Mouse (Mus musculus): ENCODE data around the gene Folr1. TPM values are rescaled to one million over a fixed set of nuclear protein-coding genes. Genes with fewer than 3 reads are reported as not detected.

Gene Folr1
- not detected for total RNA-seq (2023)

GRCm38 (mm10) chr7:101870629-101871028, at the start of gene Folr1:
Gene Folr1, minus strand, starts transcription at chr7:101870788.

GRCm38 (mm10) chr7:101906287-101906681, 35.7 kb upstream of the Folr1 start, which contains the start of gene Tomt:
Gene Tomt, minus strand, starts transcription at chr7:101906359.

GRCm38 (mm10) chr7:101905561-101906286, 35.1 kb upstream of the Folr1 start, which contains the start of gene Lamtor1:
Gene Lamtor1, plus strand, starts transcription at chr7:101905904.

GRCm38 (mm10) chr7:101863415-101863814, 7.2 kb downstream of the Folr1 start, which contains the start of gene Anapc15:
Gene Anapc15, plus strand, starts transcription at chr7:101863715.

GRCm38 (mm10) chr7:101857094-101857493, 13.5 kb downstream of the Folr1 start, which contains the start of gene Folr2:
Gene Folr2, minus strand, starts transcription at chr7:101857194.

GRCm38 (mm10) chr7:101837606-101838471, 32.7 kb downstream of the Folr1 start, which contains the start of gene Inppl1:
Gene Inppl1, minus strand, starts transcription at chr7:101838229.

GRCm38 (mm10) chr7:101817861-101818401, 52.7 kb downstream of the Folr1 start, which contains the start of gene Phox2a:
Gene Phox2a, plus strand, starts transcription at chr7:101818313.

Other genes starting within 250 kb of the Folr1 start
- 21.1 TPM for gene Clpb, start 207.2 kb downstream of the Folr1 start, total RNA-seq (2023)
- gene Phox2a, start 52.5 kb downstream of the Folr1 start, total RNA-seq (2023): not detected
- gene Inppl1, start 32.6 kb downstream of the Folr1 start, total RNA-seq (2023): 20.5 TPM
- gene Folr2, start 13.6 kb downstream of the Folr1 start, total RNA-seq (2023): not detected
- gene Anapc15, start 7.1 kb downstream of the Folr1 start, total RNA-seq (2023): 38.9 TPM
- 57.3 TPM for gene Lamtor1, start 35.1 kb upstream of the Folr1 start, total RNA-seq (2023)
- 0.44 TPM for gene Tomt, start 35.6 kb upstream of the Folr1 start, total RNA-seq (2023)
- 2.6 TPM for gene Lrrc51, start 63.1 kb upstream of the Folr1 start, total RNA-seq (2023)
- 348 TPM for gene Numa1, start 63.3 kb upstream of the Folr1 start, total RNA-seq (2023)
- gene Il18bp, start 147.9 kb upstream of the Folr1 start, total RNA-seq (2023): 13.0 TPM
- gene Rnf121, start 194.7 kb upstream of the Folr1 start, total RNA-seq (2023): 34.6 TPM
- gene Xndc1, start 194.7 kb upstream of the Folr1 start, total RNA-seq (2023): 40.5 TPM
- gene Xntrpc, start 194.9 kb upstream of the Folr1 start, total RNA-seq (2023): 6.6 TPM
- 2.1 TPM for gene Trpc2, start 212.3 kb upstream of the Folr1 start, total RNA-seq (2023)
- gene Art1, start 231.0 kb upstream of the Folr1 start, total RNA-seq (2023): not detected
- gene Art5, start 238.7 kb upstream of the Folr1 start, total RNA-seq (2023): 2.2 TPM
- gene Chrna10, start 246.0 kb upstream of the Folr1 start, total RNA-seq (2023): not detected

All from CD4-positive naive resting alpha-beta T cell, adult 57 days (primary cell).